Mouse (Mus musculus): ENCODE data around the gene Clptm1. TPM values are rescaled to one million over a fixed set of nuclear protein-coding genes. Genes with fewer than 3 reads are reported as not detected.

Gene Clptm1
- polyA plus RNA-seq, 1 experiment from 2014 or later = 94.1 TPM

- Histone ChIP-seq H3K9ac (ENCODE audit: low read length) (no peak overlapping the region), H3K4me2 (no peak overlapping the region), H3K4me3 (ENCODE audit: low read depth, low read length) (no peak overlapping the region), H3K36me3 (ENCODE audit: control insufficient read depth, insufficient read depth, low read length) (peaks cover 9% of the 10 kb centered on the region), H3K9me3 (ENCODE audit: control insufficient read depth, low read length) (peaks cover 4% of the 10 kb centered on the region; the same call in 1 of the 2 replicates), H3K27ac (ENCODE audit: low read depth, low read length) (no peak overlapping the region), H3K27me3 (ENCODE audit: control insufficient read depth, insufficient read depth, low read length) (no peaks in the 10 kb centered on the region), H3K4me1 (ENCODE audit: control insufficient read depth, insufficient read depth, low read length) (peaks cover 17% of the 10 kb centered on the region)
- ATAC-seq (ENCODE audit: low FRiP score) (no peak), DNase-seq (ENCODE audit: low spot score, missing footprints) (peak; percentile 77)
- WGBS = 58% methylated on average over 8 of the region's 8 CpGs
These were observed 30.4 kb upstream of the Clptm1 start for GRCm38 (mm10) chr7:19695213-19695594.

GRCm38 (mm10) chr7:19694336-19695212 is 29.7 kb upstream of the Clptm1 start:
- Histone ChIP-seq H3K9me3 (ENCODE audit: control insufficient read depth, low read length) (peaks cover 4% of the 10 kb centered on the region; the same call in 1 of the 2 replicates), H3K4me1 (ENCODE audit: control insufficient read depth, insufficient read depth, low read length) (peaks cover 16% of the 10 kb centered on the region), H3K27me3 (ENCODE audit: control insufficient read depth, insufficient read depth, low read length) (no peaks in the 10 kb centered on the region), H3K36me3 (ENCODE audit: control insufficient read depth, insufficient read depth, low read length) (peaks cover 9% of the 10 kb centered on the region), H3K27ac (ENCODE audit: low read depth, low read length) (no peak overlapping the region), H3K9ac (ENCODE audit: low read length) (no peak overlapping the region), H3K4me2 (no peak overlapping the region), H3K4me3 (ENCODE audit: low read depth, low read length) (no peak overlapping the region)
- ATAC-seq (ENCODE audit: low FRiP score) = no peak
- 88% methylated on average over 10 of the region's 10 CpGs for WGBS
- peak; percentile 68 for DNase-seq (ENCODE audit: low spot score, missing footprints)

- Histone ChIP-seq H3K9me3 (ENCODE audit: control insufficient read depth, low read length) (peaks cover 4% of the 10 kb centered on the region; the same call in 1 of the 2 replicates), H3K9ac (ENCODE audit: low read length) (peak overlapping the region; percentile 20; the same call in 1 of the 2 replicates), H3K4me3 (ENCODE audit: low read depth, low read length) (no peak overlapping the region), H3K27me3 (ENCODE audit: control insufficient read depth, insufficient read depth, low read length) (no peaks in the 10 kb centered on the region), H3K36me3 (ENCODE audit: control insufficient read depth, insufficient read depth, low read length) (peaks cover 9% of the 10 kb centered on the region), H3K4me1 (ENCODE audit: control insufficient read depth, insufficient read depth, low read length) (peaks cover 4% of the 10 kb centered on the region; the same call in 1 of the 2 replicates), H3K27ac (ENCODE audit: low read depth, low read length) (no peak overlapping the region), H3K4me2 (no peak overlapping the region)
- ATAC-seq (ENCODE audit: low FRiP score) = no peak
- DNase-seq (ENCODE audit: low spot score, missing footprints) = peak; percentile 84
- 31% methylated on average over 10 of the region's 10 CpGs for WGBS
These were observed 28.6 kb upstream of the Clptm1 start for GRCm38 (mm10) chr7:19693421-19693820.

DNA sequence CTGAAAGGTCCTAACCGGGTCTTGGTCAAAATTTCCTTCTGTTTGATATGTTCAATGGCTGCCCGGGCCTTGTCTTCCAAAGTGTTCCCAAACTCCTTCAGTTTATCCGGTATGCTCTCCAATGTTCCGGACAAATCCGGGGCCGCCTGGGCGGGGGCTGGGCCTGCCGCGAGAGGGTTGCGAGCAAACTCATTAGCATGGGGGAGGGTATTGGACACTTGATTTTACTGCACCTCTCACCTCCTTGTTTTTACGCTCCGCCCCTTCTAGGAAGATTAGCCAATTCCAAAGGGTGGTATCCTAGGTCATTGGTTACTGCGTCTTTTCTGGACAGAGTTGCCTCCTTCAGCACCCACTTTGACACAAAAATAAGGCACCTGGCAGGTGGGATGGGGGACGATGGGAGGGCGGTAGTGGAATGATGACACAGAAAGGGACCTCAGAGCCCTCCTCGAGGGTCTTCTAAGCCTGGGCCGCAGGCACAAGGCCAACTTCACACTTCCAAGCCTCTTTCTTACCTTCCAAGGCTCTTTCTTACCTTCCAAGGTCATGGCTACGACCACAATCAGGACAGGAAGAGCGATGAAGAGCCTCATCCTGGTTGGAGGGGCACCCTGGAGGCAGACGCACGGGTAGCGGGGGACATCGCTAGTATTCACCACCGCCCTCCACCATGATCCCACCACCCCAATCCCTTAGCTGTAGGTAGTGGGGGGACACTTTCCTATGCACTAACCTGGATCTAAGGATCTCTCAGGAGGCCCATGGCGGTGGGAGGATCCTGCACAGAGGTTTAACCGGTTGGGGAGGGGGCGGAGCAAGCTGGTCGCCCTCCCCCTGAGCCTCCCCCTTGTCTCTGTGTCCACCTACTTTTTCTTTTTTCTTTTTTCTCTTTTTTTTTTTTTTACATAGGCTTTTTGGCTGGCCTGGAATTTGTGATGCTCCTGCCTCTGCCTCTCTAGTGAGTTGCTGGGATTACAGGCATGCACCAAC is 27.3 kb upstream of the Clptm1 start, which contains the start of gene Apoc1:
Gene Apoc1, minus strand, starts transcription at position 788 of the 993 bp plus-strand sequence.
- DNase-seq (ENCODE audit: low spot score, missing footprints) (peak; percentile 37), ATAC-seq (ENCODE audit: low FRiP score) (no peak)
- Histone ChIP-seq H3K27ac (ENCODE audit: low read depth, low read length) (no peak within 1 kb of the TSS), H3K27me3 (ENCODE audit: control insufficient read depth, insufficient read depth, low read length) (no peaks in the 10 kb centered on the region), H3K4me1 (ENCODE audit: control insufficient read depth, insufficient read depth, low read length) (peaks cover 4% of the 10 kb centered on the region; the same call in 1 of the 2 replicates), H3K9ac (ENCODE audit: low read length) (peak within 1 kb of the TSS; percentile 20; the same call in 1 of the 2 replicates), H3K4me2 (no peak within 1 kb of the TSS), H3K9me3 (ENCODE audit: control insufficient read depth, low read length) (peaks cover 4% of the 10 kb centered on the region; the same call in 1 of the 2 replicates), H3K4me3 (ENCODE audit: low read depth, low read length) (no peak within 1 kb of the TSS), H3K36me3 (ENCODE audit: control insufficient read depth, insufficient read depth, low read length) (peaks cover 9% of the 10 kb centered on the region)
- 53% methylated on average over 28 of the region's 28 CpGs for WGBS

DNA sequence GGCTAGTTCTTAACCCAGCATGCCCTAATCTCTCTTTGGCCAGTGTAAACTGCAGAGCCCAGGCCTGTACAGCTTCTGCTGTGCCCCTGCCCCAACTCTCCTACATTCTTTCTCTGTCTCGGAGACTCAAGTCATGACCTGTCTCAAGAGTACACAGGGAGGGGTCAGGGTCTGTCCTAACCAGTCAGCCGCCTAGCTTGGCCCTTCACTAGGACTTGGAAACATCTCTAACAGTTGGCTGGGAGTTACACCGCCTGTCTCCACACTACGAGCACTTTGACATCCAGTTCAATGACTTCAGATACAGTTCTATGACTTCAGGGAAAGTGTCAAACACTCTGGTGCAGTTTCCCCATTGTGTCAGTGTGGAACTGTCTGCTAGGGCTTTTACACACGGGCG is 26.6 kb upstream of the Clptm1 start:
- ATAC-seq (ENCODE audit: low FRiP score) (no peak), DNase-seq (ENCODE audit: low spot score, missing footprints) (peak; percentile 69)
- Histone ChIP-seq H3K36me3 (ENCODE audit: control insufficient read depth, insufficient read depth, low read length) (peaks cover 3% of the 10 kb centered on the region), H3K4me1 (ENCODE audit: control insufficient read depth, insufficient read depth, low read length) (peaks cover 4% of the 10 kb centered on the region; the same call in 1 of the 2 replicates), H3K4me2 (no peak overlapping the region), H3K27ac (ENCODE audit: low read depth, low read length) (no peak overlapping the region), H3K9ac (ENCODE audit: low read length) (no peak overlapping the region), H3K9me3 (ENCODE audit: control insufficient read depth, low read length) (peaks cover under 1% of the 10 kb centered on the region; the same call in 1 of the 2 replicates), H3K4me3 (ENCODE audit: low read depth, low read length) (no peak overlapping the region), H3K27me3 (ENCODE audit: control insufficient read depth, insufficient read depth, low read length) (no peaks in the 10 kb centered on the region)
- 79% methylated on average over 6 of the region's 6 CpGs for WGBS

DNA sequence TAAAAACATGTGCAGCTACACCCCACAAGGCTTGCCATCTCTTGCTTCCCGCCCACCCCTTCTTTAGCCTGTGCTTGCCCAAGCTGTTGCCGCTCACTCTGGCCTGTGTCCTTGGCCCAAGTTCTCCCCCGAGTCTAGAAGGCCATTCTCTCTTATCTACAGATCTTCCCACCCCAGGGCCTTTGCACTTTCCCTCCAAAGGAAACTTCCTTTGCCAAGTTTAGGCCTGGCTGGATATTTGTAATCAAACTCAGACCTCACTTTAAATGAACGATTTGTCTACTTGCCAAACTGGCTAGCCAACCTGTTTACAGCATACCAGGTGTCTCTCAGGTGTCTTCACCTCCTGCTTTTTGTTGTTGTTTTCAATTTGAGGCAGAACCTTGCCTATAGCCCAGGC is 26.0 kb upstream of the Clptm1 start:
- Histone ChIP-seq H3K4me1 (ENCODE audit: control insufficient read depth, insufficient read depth, low read length) (peaks cover 4% of the 10 kb centered on the region; the same call in 1 of the 2 replicates), H3K9ac (ENCODE audit: low read length) (no peak overlapping the region), H3K4me3 (ENCODE audit: low read depth, low read length) (no peak overlapping the region), H3K9me3 (ENCODE audit: control insufficient read depth, low read length) (no peaks in the 10 kb centered on the region), H3K27ac (ENCODE audit: low read depth, low read length) (no peak overlapping the region), H3K36me3 (ENCODE audit: control insufficient read depth, insufficient read depth, low read length) (no peaks in the 10 kb centered on the region), H3K4me2 (no peak overlapping the region), H3K27me3 (ENCODE audit: control insufficient read depth, insufficient read depth, low read length) (no peaks in the 10 kb centered on the region)
- DNase-seq (ENCODE audit: low spot score, missing footprints) (peak; percentile 8), ATAC-seq (ENCODE audit: low FRiP score) (no peak)
- 90% methylated on average over 4 of the region's 4 CpGs for WGBS

- Histone ChIP-seq H3K36me3 (ENCODE audit: control insufficient read depth, insufficient read depth, low read length) (no peaks in the 10 kb centered on the region), H3K27me3 (ENCODE audit: control insufficient read depth, insufficient read depth, low read length) (no peaks in the 10 kb centered on the region), H3K9ac (ENCODE audit: low read length) (no peak overlapping the region), H3K27ac (ENCODE audit: low read depth, low read length) (no peak overlapping the region), H3K4me2 (no peak overlapping the region), H3K4me1 (ENCODE audit: control insufficient read depth, insufficient read depth, low read length) (peaks cover 4% of the 10 kb centered on the region; the same call in 1 of the 2 replicates), H3K4me3 (ENCODE audit: low read depth, low read length) (no peak overlapping the region), H3K9me3 (ENCODE audit: control insufficient read depth, low read length) (no peaks in the 10 kb centered on the region)
- 94% methylated on average over 2 of the region's 2 CpGs for WGBS
- DNase-seq (ENCODE audit: low spot score, missing footprints) (peak; percentile 73), ATAC-seq (ENCODE audit: low FRiP score) (no peak)
These were observed 23.8 kb upstream of the Clptm1 start for GRCm38 (mm10) chr7:19688611-19689010.

DNA sequence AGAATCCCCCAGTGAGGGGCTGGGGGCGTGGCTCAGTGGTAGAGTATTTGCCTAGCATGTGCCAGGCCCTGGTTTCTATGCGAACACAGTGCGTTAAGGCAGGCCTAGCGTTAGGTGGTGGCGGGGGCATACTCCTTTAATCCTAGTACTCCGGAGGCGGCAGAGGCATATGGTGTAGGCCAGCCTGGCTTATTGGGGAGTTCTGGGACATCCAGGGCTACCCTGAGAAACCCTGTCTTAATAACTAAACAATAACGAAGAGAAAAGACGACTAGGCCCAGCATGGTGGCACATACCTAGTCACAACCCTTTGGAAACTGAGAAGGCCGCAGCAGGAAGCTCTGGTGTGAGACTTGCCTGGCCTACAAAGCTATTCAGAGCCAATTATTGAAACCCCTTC is 23.3 kb upstream of the Clptm1 start:
- Histone ChIP-seq H3K27ac (ENCODE audit: low read depth, low read length) (no peak overlapping the region), H3K4me2 (no peak overlapping the region), H3K27me3 (ENCODE audit: control insufficient read depth, insufficient read depth, low read length) (no peaks in the 10 kb centered on the region), H3K4me3 (ENCODE audit: low read depth, low read length) (no peak overlapping the region), H3K9me3 (ENCODE audit: control insufficient read depth, low read length) (no peaks in the 10 kb centered on the region), H3K4me1 (ENCODE audit: control insufficient read depth, insufficient read depth, low read length) (peaks cover 2% of the 10 kb centered on the region; the same call in 1 of the 2 replicates), H3K36me3 (ENCODE audit: control insufficient read depth, insufficient read depth, low read length) (no peaks in the 10 kb centered on the region), H3K9ac (ENCODE audit: low read length) (no peak overlapping the region)
- 93% methylated on average over 10 of the region's 10 CpGs for WGBS
- peak; percentile 72 for DNase-seq (ENCODE audit: low spot score, missing footprints)
- ATAC-seq (ENCODE audit: low FRiP score) = no peak

Data from midbrain, embryonic 11.5 days (tissue).